Mouse (Mus musculus): Measurements from ENCODE around the gene Dolpp1.

Dolpp1 gene

DNA sequence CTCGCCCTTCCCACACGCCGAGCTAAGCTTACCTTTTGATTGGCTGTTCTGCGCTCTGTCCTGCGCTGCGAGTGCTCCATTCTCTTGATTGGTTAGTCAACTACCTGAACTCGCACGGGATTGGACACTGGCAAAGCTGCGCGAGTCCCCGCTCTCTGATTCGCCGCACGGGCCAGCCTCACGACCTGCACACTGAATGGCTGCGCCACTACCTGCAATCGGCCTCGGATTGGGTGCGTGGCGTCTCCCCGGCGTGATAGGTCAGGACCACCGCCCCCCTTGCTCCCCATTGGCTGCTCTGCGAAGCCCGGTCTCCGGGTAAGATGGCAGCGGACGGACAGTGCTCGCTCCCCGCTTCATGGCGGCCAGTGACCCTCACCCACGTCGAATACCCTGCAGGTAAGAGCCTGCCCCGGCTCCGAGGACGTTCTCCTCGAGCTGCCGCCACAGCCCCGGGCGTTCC is at the start of gene Dolpp1:
TSS of gene Dolpp1 (plus strand) at position 141 of the 463 bp plus-strand sequence.
- DNase-seq = peak; percentile 99

DNA sequence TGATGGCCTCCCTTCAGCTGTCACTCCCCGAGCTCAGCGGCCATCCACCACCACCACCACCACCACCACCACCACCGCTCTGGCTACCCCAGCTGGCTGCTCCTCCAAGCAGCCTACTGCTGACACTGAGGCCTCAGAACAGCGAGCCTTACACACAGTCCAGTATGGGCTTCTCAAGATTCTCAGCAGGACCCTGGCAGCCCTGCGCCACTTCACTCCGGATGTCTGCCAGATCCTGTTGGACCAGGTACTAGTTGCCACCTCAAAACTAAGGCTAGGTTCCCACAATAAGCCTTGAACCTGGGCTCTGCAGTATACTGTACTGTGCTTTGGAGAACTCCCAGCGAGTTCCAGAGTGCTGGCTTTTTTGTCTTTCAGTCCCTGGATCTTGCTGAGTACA is 49.5 kb upstream of the Dolpp1 start:
- peak; percentile 78 for DNase-seq

DNA sequence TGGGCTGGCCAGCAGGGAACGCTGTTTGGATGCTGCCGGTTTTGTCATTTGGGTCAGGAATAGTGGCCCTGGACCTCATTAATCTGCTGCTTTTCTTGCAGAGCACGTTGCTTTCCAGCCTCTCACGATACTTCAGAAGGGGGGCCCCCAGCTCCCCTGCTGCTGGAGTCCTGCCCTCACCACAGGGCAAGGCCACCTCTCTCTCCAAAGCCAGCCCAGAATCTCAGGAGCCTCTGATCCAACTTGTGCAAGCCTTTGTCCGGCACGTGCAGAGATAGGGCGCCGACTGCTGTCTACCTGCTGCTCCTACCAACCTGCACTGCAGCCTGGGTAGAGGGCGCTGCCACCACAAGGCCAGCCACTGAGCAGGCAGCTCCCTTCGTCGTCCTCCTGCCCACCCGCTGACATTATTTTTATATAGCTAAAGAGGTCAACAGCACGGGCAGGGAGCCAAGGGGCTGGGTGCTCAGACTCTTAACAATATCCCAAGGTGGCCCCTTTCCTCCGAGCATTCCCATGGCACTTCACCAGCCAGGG is 48.4 kb upstream of the Dolpp1 start:
- peak; percentile 74 for DNase-seq

GRCm38 (mm10) chr2:30345971-30346676 is 45.9 kb upstream of the Dolpp1 start:
- DNase-seq = no peak

GRCm38 (mm10) chr2:30349196-30349595 is 42.9 kb upstream of the Dolpp1 start:
- no peak for DNase-seq

DNA sequence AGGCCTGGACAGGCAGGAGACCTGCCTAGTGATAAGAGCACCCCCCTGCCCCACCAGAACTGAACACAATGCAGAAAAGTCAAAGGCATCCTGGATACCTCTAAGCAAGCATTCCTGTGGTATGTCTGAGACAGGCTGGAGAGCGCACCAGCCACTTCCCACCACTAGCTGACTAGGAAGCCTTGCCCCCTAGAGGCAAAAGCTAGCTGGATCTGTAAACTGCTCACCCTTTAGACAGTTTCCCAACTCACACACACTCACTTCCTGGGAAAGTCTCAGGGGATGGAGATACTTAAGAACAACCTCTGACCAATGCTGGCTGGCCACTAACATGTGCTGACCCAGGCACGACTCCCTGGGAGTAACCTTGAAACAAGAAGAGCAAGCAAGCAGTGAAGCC is 40.9 kb upstream of the Dolpp1 start:
- DNase-seq = no peak

DNA sequence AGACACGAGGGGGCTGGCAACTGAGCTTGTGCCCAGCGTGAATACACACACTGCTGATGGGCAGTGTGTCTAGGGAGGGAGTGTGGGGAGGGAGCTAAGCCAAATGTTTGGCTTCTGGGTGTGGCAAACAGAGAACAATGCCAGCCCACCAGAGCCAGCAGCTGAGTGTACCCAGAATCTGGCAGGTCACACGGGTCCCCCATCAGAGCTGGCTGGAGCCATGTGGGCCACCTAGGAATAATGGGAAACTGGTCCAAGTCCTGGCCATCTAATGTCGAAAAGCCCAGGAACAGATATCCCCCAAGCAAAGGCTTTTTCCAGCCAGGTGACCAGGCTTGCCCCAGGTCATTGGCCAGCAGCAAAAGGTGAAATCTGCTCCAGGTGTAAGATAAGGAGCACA is 36.2 kb upstream of the Dolpp1 start:
- DNase-seq = peak; percentile 87

- DNase-seq = no peak
Observed at GRCm38 (mm10) chr2:30356266-30356665, 35.8 kb upstream of the Dolpp1 start.

DNA sequence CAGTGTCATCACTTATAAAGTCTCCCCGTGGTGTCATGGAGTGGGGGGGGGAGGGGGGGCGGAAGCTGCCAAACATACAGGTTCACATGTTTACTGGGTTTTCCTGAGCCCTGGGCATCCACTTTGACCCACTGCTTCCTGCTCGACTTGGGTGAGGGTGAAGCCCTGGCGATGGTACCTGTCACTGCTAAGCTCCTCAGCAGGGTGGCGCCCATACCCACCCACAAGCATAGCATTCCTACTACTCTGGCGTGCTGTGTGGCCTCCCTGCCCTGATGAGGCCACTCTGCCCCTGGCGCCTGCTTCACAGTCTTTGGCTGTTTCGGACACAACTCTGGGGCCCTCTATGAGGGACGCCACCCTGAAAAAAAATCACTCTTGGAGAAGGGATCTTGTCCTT is 35.1 kb upstream of the Dolpp1 start:
- no peak for DNase-seq

- DNase-seq = peak; percentile 75
Observed at GRCm38 (mm10) chr2:30357552-30358510, 34.2 kb upstream of the Dolpp1 start.

GRCm38 (mm10) chr2:30358533-30359531 is 33.2 kb upstream of the Dolpp1 start, which contains the start of gene Sh3glb2:
Gene Sh3glb2 (minus strand): TSS chr2:30359337.
- DNase-seq = peak; percentile 92

DNA sequence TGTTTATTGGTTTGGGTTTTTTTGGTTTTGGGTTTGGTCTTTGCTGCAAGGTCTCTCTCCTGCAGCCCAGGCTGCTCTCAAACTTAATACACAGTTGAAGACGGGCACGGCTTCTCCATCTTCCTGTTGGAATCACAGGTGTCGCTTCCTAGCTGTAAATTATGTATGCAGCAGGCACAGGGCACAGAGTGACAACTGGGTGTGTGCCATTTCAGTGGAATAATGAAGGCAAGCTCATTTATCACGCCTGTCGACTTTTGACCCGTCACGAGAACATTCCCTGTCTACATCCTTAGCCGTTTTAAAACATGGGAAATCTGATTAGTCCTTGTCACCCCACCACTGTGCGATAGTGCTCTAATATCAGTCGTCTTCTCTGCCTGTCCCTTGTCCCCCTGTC is 31.4 kb upstream of the Dolpp1 start:
- DNase-seq = no peak

DNA sequence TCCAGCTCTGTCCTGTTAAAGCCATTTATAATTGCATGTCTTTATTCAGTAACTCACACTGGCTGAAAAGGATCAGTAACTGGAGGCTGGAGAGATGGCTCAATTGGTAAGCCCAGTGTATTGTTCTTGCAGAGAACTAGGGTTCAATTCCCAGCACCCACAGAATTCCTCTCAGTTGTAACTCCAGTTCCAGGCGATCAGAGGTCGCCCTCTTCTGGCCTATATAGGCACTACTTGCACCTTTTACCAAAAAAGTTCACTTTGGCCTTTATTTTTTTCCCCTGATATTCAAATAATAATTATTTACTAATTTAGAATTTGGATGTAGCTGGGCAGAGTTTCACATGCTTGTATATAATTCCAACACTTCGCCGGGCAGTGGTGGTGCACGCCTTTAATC is 29.2 kb upstream of the Dolpp1 start:
- DNase-seq = no peak

DNA sequence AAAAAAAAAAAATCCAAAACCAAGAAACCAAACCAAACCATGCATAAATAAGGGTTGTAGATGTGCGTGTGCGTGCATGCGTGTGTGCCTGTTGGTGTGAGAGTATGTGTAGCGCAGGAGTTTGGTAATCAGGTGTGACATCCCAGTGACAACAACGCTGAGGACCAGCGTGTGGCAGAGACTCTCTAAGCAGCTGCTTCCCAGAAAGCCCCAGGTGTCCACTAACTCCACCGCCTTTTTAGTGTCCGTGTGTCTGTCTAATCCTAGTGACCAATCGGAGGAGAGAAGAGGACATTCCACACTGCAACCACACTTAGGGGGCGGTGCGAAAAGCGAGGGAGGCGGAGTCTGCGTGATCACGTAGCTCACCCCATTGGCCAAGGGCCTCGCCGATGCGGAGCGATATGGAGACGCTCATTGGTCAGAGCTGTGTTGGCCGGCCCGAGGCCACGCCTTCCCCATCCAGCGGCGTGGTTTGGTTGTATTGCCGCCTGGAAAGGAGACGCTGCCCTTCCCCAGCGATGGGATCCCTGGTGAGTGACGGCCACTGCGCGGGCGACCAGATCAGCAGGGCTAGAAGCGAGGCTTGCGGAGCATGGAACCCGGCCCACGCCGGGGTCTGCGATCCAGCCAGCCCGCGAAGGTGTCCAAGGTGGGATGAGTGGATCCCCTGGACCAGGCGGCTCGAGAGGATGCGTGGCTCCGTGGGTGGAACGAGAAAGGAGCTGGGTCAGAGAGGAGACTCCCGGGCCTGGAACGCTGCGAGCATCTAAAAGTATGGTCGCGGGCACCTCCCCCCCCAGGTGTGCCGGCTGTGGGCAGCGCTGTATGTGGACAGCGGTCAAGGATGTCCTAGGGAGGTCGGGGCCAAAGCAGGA is 28.0 kb upstream of the Dolpp1 start, which contains the start of gene Miga2:
TSS of gene Miga2 (plus strand) at position 461 of the 878 bp plus-strand sequence.
- peak; percentile 99 for DNase-seq

DNA sequence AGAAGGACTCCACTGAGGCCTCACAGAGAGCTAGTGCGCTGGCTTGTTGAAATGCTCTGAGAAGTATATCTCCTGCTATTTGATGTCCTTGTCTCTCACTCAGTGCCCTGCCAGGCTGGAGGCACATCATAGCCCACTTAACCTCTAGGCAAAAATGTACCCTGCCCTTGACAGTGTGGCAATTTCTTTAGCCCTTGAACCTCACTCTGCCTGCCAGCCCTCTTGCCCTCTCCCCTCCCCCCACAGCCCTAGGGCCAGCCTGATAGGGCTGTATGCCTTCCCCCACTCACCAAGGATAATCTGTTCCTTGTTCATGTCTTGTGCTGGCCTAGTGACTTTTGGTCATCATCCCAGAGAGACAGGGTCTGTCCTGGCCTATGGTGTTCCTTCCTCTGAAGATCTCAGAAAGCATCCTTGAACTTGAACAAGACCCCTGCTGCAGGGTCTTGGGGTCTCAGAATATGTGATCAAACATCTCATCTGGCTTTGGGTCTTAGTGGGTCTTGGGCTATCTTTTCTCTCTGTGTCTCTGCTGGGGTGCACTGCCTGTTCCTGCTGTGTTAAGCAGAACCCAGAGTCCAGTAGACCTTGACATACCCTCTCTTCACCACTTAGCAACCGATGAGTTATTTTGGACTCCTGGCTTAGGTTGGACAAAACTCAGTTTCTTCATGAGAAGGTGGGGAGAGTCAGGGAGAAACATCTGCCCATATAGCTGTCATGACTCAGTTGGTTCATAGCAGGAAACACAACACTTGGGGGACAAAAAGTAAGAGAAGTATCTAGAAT is 26.6 kb upstream of the Dolpp1 start:
- DNase-seq = no peak

DNA sequence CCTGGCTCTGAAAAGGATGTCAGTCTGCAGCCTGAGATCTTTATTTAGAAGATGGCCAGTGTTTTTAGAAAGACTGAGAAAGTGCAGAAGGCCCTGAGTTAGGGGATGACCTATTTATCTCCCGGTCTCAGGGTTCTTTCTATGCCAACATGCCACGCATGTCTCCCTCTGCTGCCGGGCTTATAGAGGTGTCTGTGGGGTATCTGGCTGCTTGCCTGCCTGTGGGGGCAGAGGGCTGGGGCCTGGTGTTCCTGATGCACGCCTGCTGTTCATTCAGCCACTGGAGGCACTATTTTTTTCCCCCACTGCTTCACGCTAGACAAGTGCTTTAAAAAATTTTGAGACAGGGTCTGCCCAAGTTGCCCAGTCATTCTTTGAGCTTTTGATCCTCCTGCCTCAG is 25.9 kb upstream of the Dolpp1 start:
- DNase-seq = no peak

- no peak for DNase-seq
Observed at GRCm38 (mm10) chr2:30371544-30371943, 20.5 kb upstream of the Dolpp1 start.

DNA sequence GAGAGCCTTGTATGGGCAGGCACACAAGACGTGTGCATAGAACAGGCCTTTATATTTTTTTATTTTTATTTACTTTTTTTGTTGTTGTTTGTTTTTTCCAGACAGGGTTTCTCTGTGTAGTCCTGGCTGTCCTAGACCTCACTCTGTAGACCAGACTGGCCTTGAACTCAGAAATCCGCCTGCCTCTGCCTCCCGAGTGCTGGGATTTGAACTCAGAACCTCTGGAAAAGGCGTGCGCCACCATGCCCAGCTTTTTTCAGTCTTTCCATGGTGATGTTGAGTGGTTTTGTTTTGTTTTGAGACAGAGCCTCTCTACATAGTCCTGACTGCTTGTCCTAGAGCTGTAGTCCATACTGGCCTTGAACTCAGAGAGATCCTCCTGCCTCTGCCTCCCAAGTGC is 19.3 kb upstream of the Dolpp1 start:
- DNase-seq = no peak

DNA sequence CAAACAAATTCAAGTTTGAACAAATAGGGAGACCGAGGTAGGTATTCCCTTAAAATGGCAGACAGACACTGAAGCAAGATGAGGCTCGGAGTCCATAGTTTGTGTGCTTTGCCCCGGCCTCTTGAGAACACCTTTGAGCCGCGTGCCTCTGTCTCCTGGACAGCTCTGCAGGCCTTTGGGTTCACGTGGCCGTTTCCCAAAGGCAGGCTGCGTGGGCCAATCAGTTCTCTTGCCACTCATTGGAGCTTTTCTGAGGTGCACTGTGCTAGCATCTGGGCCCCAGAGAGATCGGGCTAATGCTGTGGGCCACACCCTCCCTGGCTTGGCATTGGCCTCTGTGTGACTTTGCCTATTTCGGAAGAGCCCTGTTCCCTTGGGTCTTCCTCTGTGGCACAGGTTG is 16.2 kb upstream of the Dolpp1 start:
- DNase-seq = no peak

DNA sequence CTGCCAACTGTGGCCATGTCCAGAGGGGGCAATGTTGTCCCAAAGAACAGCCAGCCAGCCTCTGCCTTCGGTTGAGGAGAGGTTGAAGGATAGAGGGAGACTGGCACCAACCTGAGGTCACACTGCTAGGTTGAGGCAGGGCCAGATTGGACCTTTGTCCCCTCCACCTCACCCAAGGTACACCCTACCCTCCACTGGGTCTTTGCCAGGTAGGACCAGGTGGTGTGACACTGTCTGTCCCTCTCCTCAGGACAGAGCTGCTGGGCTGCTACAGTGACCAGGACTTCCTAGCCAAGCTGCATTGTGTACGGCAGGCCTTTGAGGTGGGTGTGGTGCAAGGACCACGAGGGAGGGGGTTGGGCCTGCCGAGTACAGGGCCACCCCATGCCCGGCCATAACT is 14.3 kb upstream of the Dolpp1 start:
- peak; percentile 31 for DNase-seq

All from cerebellum, adult 11-12 months (tissue).